Mouse (Mus musculus): ENCODE measurements around the gene C1ql4.
"Not testable (repeated sequence)": the region's sequence is repeated elsewhere in the genome, so short reads cannot be mapped to it uniquely, and the experiment has no call there.

The C1ql4 gene

GRCm38 (mm10) chr15:99097840-99098492 lies 10.3 kb upstream of the C1ql4 start:
- DNase-seq, result no peak

- no peak for DNase-seq
Measured at GRCm38 (mm10) chr15:99096831-99097500, 9.3 kb upstream of the C1ql4 start.

- no peak for DNase-seq
Measured at GRCm38 (mm10) chr15:99096061-99096793, 8.6 kb upstream of the C1ql4 start.

DNA sequence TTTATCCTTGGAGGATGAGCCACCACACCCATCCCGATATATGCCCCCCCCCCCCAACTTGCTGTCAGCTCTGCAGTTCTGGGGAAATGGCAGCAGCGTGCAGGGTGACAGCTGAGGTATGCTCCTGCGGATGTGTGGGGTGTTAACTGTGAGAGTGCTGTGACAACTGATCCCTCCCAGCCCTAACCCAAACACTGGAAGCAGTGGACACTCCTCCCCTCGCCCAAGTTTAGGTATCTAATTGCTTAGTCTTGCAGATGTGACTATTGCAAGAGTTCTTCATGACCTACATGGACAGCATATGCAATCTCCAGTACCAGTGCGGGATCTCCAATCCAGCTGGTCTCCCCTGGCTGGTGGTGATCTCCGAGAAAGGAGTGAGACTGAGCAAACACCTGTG lies 7.7 kb upstream of the C1ql4 start:
- no peak for DNase-seq

- no peak for DNase-seq
Measured at GRCm38 (mm10) chr15:99094631-99095270, 7.1 kb upstream of the C1ql4 start.

DNA sequence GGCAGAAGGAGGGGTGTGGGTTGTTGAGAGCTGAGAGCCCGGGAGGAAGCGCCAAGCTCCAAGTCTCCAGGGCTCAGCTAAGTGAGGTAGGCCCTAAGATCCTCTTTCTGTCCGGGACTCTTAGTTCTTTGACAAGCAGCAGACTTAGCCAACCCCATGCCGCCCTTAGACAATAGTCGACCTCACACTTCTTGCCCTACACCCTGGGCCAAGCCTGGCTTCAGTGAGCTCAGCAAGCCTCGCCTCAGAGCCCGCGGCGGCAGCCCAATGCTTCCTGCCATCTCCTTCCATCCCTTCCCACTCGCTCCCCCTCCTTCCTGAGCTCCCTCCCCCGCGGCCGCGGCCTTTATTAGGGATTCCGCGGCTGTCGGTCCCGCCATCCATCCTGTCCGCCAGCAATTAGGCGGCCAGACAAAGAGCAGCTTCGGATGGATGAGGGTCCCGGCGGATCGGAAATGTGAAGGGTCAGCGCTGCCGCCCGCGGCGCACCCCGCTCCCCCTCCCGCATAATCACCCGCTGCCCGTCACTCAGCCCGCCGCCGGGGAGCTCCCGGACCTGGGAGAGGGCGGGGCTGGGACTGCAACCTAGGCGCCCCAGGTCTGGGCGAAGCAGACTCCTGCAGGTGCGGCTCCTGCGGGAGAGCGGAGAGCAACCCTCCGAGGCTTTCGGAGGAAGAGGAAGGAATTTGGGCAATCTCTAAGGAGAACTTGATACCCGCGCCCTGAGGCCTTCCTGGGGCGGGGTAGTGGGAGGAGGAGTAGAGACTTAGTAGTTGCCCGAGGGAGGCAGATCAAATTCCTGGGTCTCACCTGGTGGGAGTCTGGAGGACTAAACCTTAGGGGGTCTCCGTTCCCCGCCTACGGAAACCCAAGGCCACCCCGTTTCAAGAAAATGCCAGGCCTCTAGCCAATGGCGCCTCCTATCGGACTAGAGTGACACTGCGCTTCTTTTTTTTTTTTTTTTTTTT lies 6.0 kb upstream of the C1ql4 start:
- DNase-seq, result peak; percentile 40

DNA sequence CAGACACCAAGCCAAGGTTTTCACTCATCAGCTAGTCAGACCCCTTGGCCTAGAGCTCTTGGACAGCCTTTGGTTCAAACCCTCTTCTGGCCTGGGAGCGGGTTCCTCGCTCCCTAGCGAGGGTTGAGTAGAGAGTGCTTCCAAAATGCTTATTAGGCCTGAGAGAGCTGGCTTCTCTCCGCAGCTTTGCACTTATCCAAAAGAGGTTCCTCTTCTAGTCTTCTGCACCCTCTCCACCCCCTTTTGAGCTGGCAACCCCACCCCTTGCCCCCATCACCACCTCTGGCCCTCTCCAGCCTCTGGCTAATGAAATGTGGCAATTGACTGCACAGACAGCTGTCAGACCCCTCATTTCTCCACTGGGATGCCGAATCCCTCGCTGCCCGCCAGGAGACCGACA lies 5.3 kb upstream of the C1ql4 start, which contains the start of gene Dnajc22:
Dnajc22 (plus strand) TSS at position 301 of the 400 bp plus-strand sequence.
- DNase-seq, result no peak

- no peak for DNase-seq
Measured at GRCm38 (mm10) chr15:99089069-99089468, 1.5 kb upstream of the C1ql4 start.

DNA sequence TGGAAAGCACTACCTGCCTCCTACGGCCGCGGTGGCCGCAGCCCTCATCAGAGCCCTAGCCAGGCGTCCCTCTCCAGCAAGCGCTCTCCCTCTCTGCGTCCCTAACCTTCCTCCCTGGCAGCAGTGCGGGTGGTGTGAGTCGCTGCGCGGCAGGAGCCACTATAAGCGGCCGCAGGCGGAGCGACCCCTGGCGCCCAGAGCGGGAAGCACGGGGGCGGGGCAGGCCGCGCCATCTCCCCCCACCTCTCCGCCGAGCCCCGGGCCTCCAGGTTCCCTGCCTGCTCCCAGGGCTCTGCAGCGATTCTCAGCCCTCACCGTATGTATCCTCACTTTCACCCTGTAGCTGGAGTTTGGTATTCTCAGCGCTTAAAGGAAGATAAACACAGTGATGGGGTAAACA lies 675 bp upstream of the C1ql4 start:
- DNase-seq, result peak; percentile 59

GRCm38 (mm10) chr15:99085997-99086396 lies 1.6 kb downstream of the C1ql4 start:
- no peak for DNase-seq

DNA sequence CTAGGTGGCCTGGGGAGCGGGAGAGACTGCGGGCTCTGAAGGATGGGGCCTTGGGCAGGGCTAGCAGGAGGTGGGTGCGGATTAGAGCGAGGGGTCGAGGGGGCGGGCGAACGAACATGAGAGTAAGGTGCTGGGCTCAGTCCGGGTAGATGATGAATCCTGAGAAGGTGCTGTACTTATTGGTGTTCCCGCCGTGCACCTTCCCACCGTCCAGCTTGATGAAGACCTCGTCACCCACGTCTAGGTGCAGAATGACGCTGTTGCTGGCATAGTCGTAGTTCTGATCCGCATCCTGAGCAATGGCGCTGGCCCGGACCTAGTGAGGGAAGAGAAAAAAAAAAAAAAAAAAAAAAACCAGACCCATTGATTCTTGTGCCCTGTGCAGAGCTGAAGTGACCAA lies 3.0 kb downstream of the C1ql4 start:
- no peak for DNase-seq

DNA sequence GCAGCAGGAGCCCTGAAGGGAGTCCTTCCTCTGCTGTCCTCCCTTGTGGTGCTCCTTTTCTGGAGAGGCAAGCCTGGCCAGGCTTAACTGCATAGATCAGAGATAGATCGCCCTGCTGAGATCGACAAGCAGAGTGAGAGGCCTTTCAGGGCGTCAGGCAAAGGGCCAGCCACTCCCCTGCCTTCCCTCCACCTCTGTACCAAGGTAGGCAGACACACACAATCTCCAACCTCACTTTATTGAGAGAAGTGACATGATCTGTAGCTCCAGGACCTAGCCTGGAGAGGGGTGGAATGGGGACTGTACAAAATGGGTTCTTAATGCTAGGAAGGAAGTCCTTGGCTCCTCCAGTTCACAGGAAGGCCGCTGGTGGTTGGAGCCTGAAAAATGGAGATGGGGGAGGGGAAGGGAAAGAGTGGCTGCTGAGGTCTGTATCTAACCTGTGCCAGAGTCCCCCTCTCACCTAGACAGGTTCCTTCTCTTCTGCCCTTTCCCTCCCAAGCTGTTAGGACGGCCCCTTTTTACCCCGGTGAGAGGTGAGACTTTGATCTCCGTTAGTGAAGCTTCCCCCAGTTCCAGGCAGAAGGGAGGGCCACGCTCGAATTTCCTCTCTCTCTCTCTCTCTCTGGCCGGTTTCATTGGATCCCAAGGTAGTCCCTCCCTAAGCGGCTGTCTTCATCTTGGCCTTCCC lies 3.6 kb downstream of the C1ql4 start:
- DNase-seq, result no peak

DNA sequence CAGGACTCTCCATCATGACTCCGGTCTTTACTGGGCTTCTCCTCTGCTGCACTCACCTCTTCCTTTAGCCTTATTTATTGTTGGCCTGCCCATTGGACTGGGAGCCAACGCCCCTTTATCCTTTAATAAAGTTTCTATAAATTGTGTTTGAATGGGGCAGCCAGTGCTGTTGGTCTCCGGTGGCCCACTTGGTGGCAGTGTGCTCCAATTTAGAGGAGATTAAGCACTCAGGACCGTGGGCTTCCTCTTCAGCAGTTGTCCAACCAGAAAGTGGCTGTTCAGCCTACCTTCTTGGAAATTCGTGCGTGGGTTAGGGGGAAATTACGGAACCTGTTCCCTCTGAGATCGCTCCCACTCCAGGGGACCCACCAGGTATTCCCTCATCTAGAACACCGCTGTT lies 4.4 kb downstream of the C1ql4 start:
- no peak for DNase-seq

- DNase-seq, result no peak
Measured at GRCm38 (mm10) chr15:99082840-99083239, 4.8 kb downstream of the C1ql4 start.

GRCm38 (mm10) chr15:99082322-99082721 lies 5.3 kb downstream of the C1ql4 start:
- DNase-seq, result no peak

DNA sequence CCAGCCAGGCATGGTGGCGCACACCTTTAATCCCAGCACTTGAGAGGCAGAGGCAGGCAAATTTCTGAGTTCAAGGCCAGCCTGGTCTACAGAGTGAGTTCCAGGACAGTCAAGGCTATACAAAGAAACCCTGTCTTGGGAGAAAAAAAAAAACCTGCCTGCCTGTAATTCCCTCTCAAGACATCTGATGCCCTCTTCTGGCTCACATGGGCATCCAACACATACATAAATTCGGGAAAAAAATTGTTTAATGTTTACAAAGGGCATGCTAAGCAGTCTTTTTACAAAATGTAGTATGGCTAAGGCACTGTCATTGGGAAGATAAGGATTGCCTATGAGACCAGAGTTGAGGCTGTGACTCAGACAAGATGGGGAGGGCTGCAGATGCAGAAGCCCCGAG lies 7.8 kb downstream of the C1ql4 start:
- no peak for DNase-seq

DNA sequence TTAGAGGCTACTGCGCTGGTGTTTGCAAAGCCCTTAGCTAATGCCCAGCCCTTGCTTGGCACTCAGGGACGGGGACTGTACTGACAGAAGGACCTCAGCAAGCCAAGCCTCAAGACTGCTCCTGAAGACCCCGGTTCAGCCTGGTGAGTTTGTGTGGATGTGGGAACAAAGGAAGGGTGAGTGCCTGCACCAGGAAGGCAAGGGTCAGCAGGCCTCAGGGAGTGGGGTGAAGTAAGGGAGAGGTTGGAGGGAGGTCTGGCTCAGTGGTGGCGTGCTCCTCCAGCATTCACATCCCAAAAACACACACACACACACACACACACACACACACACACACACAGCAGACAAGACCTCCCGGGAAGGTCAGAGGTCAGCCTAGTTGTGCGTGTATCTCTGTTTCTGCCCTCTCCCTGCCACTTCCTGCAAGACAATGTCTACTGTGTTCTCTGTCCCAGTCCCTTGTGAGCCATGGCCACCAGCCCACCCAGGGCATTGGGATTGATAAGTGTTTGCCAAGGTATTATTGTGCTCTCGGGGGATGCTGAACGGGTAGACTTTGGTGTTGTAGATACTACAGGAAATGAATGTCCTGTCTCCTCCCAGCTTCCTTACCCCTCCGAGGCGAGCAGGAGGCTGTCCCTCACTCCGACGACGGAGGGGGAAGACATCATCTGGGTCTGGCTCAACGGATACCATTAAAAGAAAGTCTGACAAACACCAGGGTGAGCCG lies 9.3 kb downstream of the C1ql4 start:
- no peak for DNase-seq

GRCm38 (mm10) chr15:99076011-99076410 lies 11.6 kb downstream of the C1ql4 start:
- DNase-seq, result not testable (repeated sequence)

GRCm38 (mm10) chr15:99074600-99075333 lies 12.8 kb downstream of the C1ql4 start:
- DNase-seq, result peak; percentile 98

DNA sequence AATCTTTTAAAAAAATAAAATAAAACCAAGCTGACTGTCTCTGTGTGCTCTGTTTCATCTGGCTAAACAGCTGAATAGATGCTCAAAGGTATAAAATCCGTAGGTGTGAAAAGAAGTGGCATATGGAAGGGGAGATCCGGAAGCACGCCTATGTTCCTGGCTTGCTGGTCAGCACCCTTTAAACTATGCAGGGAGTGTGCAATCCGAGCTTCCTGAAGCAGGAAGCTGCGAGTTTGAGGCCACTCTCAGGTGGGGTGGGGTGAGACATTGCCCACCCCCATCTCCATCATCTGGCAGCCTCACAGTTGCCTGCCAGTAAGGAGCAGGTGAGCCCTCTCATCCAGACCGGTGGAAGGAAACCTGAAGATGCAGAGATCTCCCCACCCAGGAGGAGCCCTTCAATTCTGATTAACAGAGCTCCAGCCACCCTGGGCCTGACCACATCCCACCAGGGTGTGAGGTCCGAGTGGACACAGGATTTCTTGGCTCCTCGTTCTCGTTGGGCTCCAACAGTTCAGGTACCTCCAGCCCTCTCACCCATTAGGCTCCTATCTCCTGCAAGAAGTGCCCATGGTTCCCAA lies 13.5 kb downstream of the C1ql4 start, which contains the start of gene Troap:
Troap (plus strand) TSS at position 557 of the 581 bp plus-strand sequence.
- DNase-seq, result no peak
